Mouse (Mus musculus) limb, embryonic 11.5 days (tissue): ENCODE measurements at regions not wholly inside any gene's neighbourhood (a gene's known extent, or its start where the extent isn't known, plus 50 kb on each side); places are given as distances from the start of the nearest gene placed in this dataset.

Experiments used
- ATAC-seq: fragments of 200-750 bp; cut with Nextera tagmentation; 2 replicates; pipeline ENCODE4 v1.8.0; 2017; ENCODE audit warnings: low read depth; ENCODE audit not compliant: insufficient number of reproducible peaks, low FRiP score, low TSS enrichment
- DNase-seq: peaks from one replicate; pipeline ENCODE4 v3.0.0-alpha.2; 2015; ENCODE audit warnings: low spot score
- H3K27ac ChIP-seq: fragments of 300-500 bp; sonication (generic); replicated peaks from 2 replicates; pipeline ENCODE4 v1.5.1; 2014; ENCODE audit warnings: low read depth, mild to moderate bottlenecking, low read length
- H3K27me3 ChIP-seq: fragments of 300-500 bp; sonication (generic); 2 replicates; pipeline ENCODE4 v1.6.1; 2014; ENCODE audit warnings: mild to moderate bottlenecking, low read length, mixed read lengths; ENCODE audit not compliant: control insufficient read depth, insufficient read depth
- H3K36me3 ChIP-seq: fragments of 300-500 bp; sonication (generic); 2 replicates; pipeline ENCODE4 v1.6.1; 2014; ENCODE audit warnings: mild to moderate bottlenecking, low read length, moderate library complexity, mixed read lengths; ENCODE audit not compliant: control insufficient read depth, insufficient read depth
- H3K4me1 ChIP-seq: fragments of 300-500 bp; sonication (generic); 2 replicates; pipeline ENCODE4 v1.6.1; 2014; ENCODE audit warnings: low read length, mixed read lengths; ENCODE audit not compliant: control insufficient read depth, insufficient read depth
- H3K4me2 ChIP-seq: fragments of 300-500 bp; sonication (generic); 2 replicates; pipeline ENCODE4 v1.6.1; 2014; ENCODE audit warnings: low read depth, mild to moderate bottlenecking, moderate library complexity; ENCODE audit not compliant: severe bottlenecking
- H3K4me3 ChIP-seq: fragments of 300-500 bp; sonication (generic); 2 replicates; pipeline ENCODE4 v1.5.1; 2014; ENCODE audit warnings: low read depth, low read length
- H3K9ac ChIP-seq: fragments of 300-500 bp; sonication (generic); 2 replicates; pipeline ENCODE4 v1.6.1; 2014; ENCODE audit warnings: mild to moderate bottlenecking, low read length
- H3K9me3 ChIP-seq: fragments of 300-500 bp; sonication (generic); 2 replicates; pipeline ENCODE4 v1.6.1; 2016; ENCODE audit warnings: low read length; ENCODE audit not compliant: control insufficient read depth
- WGBS: fragments of 180-500 bp; shearing (Covaris S2); extraction: QIAGEN DNeasy Blood & Tissue Kit; methylation state at CpG from one replicate; pipeline ENCODE4 v1.1.7; 2014; 5-methylcytosine and 5-hydroxymethylcytosine counted together

DNA sequence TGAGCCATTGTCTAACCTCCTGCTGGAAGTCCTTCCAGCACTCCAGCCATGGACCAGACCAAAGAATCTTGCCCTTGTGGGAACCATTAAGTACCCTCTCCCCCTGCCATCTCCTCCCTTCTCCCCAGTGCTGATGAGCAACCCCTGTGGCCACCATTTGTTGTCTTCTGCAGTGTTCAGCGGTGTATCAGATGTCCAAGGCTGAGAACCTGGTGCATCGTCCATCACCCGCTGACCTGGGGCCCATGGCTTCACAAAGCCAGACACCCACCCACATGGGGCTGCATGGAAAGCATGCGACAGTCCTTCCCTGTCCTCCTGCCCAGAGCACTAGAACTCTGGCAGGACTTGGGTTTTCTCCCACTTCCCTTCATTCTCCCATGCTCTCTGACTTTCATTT lies 1596.7 kb downstream of the D3Ertd751e start:
- H3K4me1 ChIP-seq, result no peaks in the 10 kb centered on the region
- no peak overlapping the region for H3K4me2 ChIP-seq
- WGBS, result 84% methylated on average over 4 of the region's 4 CpGs
- DNase-seq, result no peak
- no peak overlapping the region for H3K27ac ChIP-seq
- H3K36me3 ChIP-seq, result no peaks in the 10 kb centered on the region
- H3K4me3 ChIP-seq, result no peak overlapping the region
- no peak for ATAC-seq
- no peaks in the 10 kb centered on the region for H3K9me3 ChIP-seq
- no peak overlapping the region for H3K9ac ChIP-seq
- no peaks in the 10 kb centered on the region for H3K27me3 ChIP-seq

GRCm38 (mm10) chr3:43342928-43343327 lies 1600.5 kb downstream of the D3Ertd751e start:
- 86% methylated on average over 1 of the region's 1 CpGs for WGBS
- Histone ChIP-seq H3K36me3 (no peaks in the 10 kb centered on the region), H3K27ac (no peak overlapping the region), H3K9ac (no peak overlapping the region), H3K4me3 (no peak overlapping the region), H3K4me1 (no peaks in the 10 kb centered on the region), H3K4me2 (no peak overlapping the region), H3K9me3 (no peaks in the 10 kb centered on the region), H3K27me3 (no peaks in the 10 kb centered on the region)
- ATAC-seq (no peak), DNase-seq (peak; percentile 23)

DNA sequence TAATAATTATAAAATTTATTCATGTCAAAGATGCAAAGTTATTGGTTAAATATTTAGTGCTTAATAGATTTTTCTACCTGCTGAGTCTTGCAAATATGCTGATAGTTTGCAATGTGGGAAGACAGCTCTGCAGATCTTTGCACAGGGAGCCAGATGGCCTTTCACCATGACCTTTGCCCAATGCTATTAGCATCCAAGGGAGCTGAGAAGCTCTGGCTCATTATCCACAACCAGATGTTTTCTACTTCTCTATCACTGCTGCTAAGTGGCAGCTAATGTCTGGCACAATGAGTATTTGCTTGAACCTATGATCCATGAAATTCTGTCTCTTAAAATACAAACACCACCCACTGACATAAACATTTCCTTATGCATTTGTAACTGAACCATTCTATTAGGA lies 1610.4 kb downstream of the D3Ertd751e start:
- DNase-seq (peak; percentile 38), ATAC-seq (no peak)
- H3K4me3 ChIP-seq, result no peak overlapping the region
- no peaks in the 10 kb centered on the region for H3K36me3 ChIP-seq
- H3K27me3 ChIP-seq, result no peaks in the 10 kb centered on the region
- H3K4me2 ChIP-seq, result no peak overlapping the region
- H3K27ac ChIP-seq, result no peak overlapping the region
- no peaks in the 10 kb centered on the region for H3K9me3 ChIP-seq
- H3K4me1 ChIP-seq, result no peaks in the 10 kb centered on the region
- H3K9ac ChIP-seq, result no peak overlapping the region

- ATAC-seq (no peak), DNase-seq (no peak)
- H3K27ac ChIP-seq, result no peak overlapping the region
Observed at GRCm38 (mm10) chr3:43358511-43358910, 1616.1 kb downstream of the D3Ertd751e start.

DNA sequence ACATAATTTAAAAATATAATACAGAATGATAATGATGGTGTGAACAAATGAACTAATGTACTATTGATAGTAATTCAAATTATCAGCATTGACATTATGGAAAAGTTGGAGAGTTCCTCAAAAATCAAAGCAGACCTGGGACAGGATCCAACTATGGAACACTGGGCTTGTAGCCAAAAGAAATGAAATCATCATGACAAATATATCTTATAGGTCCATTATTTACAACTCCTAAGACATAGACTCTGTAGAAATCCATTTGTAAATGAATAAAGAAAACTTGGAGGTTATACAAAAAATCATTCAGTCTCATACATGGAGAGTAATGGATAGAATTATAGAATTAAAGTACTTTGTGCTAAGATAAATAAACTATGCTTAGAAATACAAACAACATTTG lies 1657.5 kb downstream of the D3Ertd751e start:
- DNase-seq, result no peak
- H3K4me2 ChIP-seq, result no peak overlapping the region
- no peaks in the 10 kb centered on the region for H3K27me3 ChIP-seq
- no peak overlapping the region for H3K27ac ChIP-seq
- ATAC-seq, result no peak
- no peaks in the 10 kb centered on the region for H3K9me3 ChIP-seq
- no peak overlapping the region for H3K9ac ChIP-seq
- H3K36me3 ChIP-seq, result no peaks in the 10 kb centered on the region
- no peak overlapping the region for H3K4me3 ChIP-seq
- no peaks in the 10 kb centered on the region for H3K4me1 ChIP-seq

More at GRCm38 (mm10) chr3:43358511-43358910, 1616.1 kb downstream of the D3Ertd751e start:
- WGBS, result 93% methylated on average over 1 of the region's 1 CpGs
- Histone ChIP-seq H3K36me3 (no peaks in the 10 kb centered on the region), H3K27me3 (no peaks in the 10 kb centered on the region), H3K9ac (no peak overlapping the region), H3K4me1 (no peaks in the 10 kb centered on the region), H3K9me3 (no peaks in the 10 kb centered on the region), H3K4me3 (no peak overlapping the region), H3K4me2 (no peak overlapping the region)

DNA sequence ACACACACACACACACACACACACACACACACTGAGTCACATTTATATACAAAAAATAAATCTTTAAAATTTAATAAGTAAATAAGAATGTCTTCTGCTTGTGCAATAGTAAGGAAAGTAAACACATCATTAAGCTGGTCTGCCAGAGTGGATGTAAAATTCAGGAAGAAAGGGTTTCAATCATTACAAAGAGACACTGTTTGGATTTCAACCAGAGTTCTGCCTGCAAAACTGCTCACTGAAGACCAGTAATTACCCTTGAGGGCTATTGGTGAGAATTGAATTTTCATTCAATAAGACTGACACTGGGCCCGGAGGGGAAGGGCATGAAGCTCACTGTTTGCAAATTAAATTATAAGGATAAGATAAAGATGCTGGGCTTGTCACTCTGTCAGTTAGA lies 1682.5 kb downstream of the D3Ertd751e start:
- Histone ChIP-seq H3K9ac (no peak overlapping the region), H3K4me2 (no peak overlapping the region), H3K27ac (no peak overlapping the region), H3K4me1 (no peaks in the 10 kb centered on the region), H3K36me3 (no peaks in the 10 kb centered on the region), H3K27me3 (no peaks in the 10 kb centered on the region), H3K4me3 (no peak overlapping the region), H3K9me3 (no peaks in the 10 kb centered on the region)
- WGBS, result 68% methylated on average over 1 of the region's 1 CpGs
- ATAC-seq (no peak), DNase-seq (no peak)

GRCm38 (mm10) chr3:43426672-43427071 lies 1684.3 kb downstream of the D3Ertd751e start:
- Histone ChIP-seq H3K4me3 (no peak overlapping the region), H3K4me2 (no peak overlapping the region), H3K36me3 (no peaks in the 10 kb centered on the region), H3K9ac (no peak overlapping the region), H3K27ac (no peak overlapping the region), H3K9me3 (no peaks in the 10 kb centered on the region), H3K27me3 (no peaks in the 10 kb centered on the region), H3K4me1 (no peaks in the 10 kb centered on the region)
- ATAC-seq (no peak), DNase-seq (no peak)

- Histone ChIP-seq H3K9me3 (no peaks in the 10 kb centered on the region), H3K27ac (no peak overlapping the region), H3K27me3 (no peaks in the 10 kb centered on the region), H3K4me2 (no peak overlapping the region), H3K9ac (no peak overlapping the region), H3K36me3 (no peaks in the 10 kb centered on the region), H3K4me1 (no peaks in the 10 kb centered on the region), H3K4me3 (no peak overlapping the region)
- ATAC-seq (no peak), DNase-seq (no peak)
- 72% methylated on average over 3 of the region's 3 CpGs for WGBS
Observed at GRCm38 (mm10) chr3:43461541-43462109, 1719.2 kb downstream of the D3Ertd751e start.
